Mouse (Mus musculus): Measurements from ENCODE around the gene Dnah8. TPM values are rescaled to one million over a fixed set of nuclear protein-coding genes. Genes with fewer than 3 reads are reported as not detected.
A peak's percentile ranks its signal among the peaks of the same experiment; 100 is the strongest.
"Not testable (repeated sequence)": the region's sequence is repeated elsewhere in the genome, so short reads cannot be mapped to it uniquely, and the experiment has no call there.

The Dnah8 gene
- total RNA-seq, 2 experiments from 2014 or later, result 1.2 TPM

- DNase-seq (ENCODE audit: low spot score in 2 of 2), result no peak
Measured at GRCm38 (mm10) chr17:30607909-30608495, 16.2 kb upstream of the Dnah8 start.

GRCm38 (mm10) chr17:30609305-30609979 lies 14.7 kb upstream of the Dnah8 start:
- no peak for DNase-seq (ENCODE audit: low spot score in 2 of 2)

- no peak for DNase-seq (ENCODE audit: low spot score in 2 of 2)
Measured at GRCm38 (mm10) chr17:30609980-30610307, 14.2 kb upstream of the Dnah8 start.

- DNase-seq (ENCODE audit: low spot score in 2 of 2), result no peak
Measured at GRCm38 (mm10) chr17:30610739-30611138, 13.4 kb upstream of the Dnah8 start.

- DNase-seq (ENCODE audit: low spot score in 2 of 2), result no peak
Measured at GRCm38 (mm10) chr17:30611221-30612074, 12.7 kb upstream of the Dnah8 start.

- peak; percentile 100 for DNase-seq (ENCODE audit: low spot score in 2 of 2)
Measured at GRCm38 (mm10) chr17:30612075-30612859, 11.9 kb upstream of the Dnah8 start.

GRCm38 (mm10) chr17:30613350-30613749 lies 10.8 kb upstream of the Dnah8 start:
- DNase-seq (ENCODE audit: low spot score in 2 of 2), result no peak

- DNase-seq (ENCODE audit: low spot score in 2 of 2), result no peak
Measured at GRCm38 (mm10) chr17:30616203-30616602, 8.0 kb upstream of the Dnah8 start.

GRCm38 (mm10) chr17:30618136-30618891 lies 5.8 kb upstream of the Dnah8 start:
- DNase-seq (ENCODE audit: low spot score in 2 of 2), result no peak

- DNase-seq (ENCODE audit: low spot score in 2 of 2), result no peak
Measured at GRCm38 (mm10) chr17:30619153-30619552, 5.0 kb upstream of the Dnah8 start.

- no peak for DNase-seq (ENCODE audit: low spot score in 2 of 2)
Measured at GRCm38 (mm10) chr17:30620548-30620947, 3.6 kb upstream of the Dnah8 start.

GRCm38 (mm10) chr17:30621450-30621849 lies 2.7 kb upstream of the Dnah8 start:
- no peak for DNase-seq (ENCODE audit: low spot score in 2 of 2)

GRCm38 (mm10) chr17:30623200-30623599 lies 954 bp upstream of the Dnah8 start:
- DNase-seq (ENCODE audit: low spot score in 2 of 2), result no peak

- DNase-seq (ENCODE audit: low spot score in 2 of 2), result not testable (repeated sequence)
Measured at GRCm38 (mm10) chr17:30626719-30627118, 2.6 kb downstream of the Dnah8 start, which contains the start of gene Glo1. Gene Glo1, minus strand, starts transcription at chr17:30626871.

GRCm38 (mm10) chr17:30635367-30635766 lies 11.2 kb downstream of the Dnah8 start:
- no peak for DNase-seq (ENCODE audit: low spot score in 2 of 2)

GRCm38 (mm10) chr17:30637714-30638113 lies 13.6 kb downstream of the Dnah8 start:
- no peak for DNase-seq (ENCODE audit: low spot score in 2 of 2)

GRCm38 (mm10) chr17:30638996-30639395 lies 14.8 kb downstream of the Dnah8 start:
- DNase-seq (ENCODE audit: low spot score in 2 of 2), result no peak

GRCm38 (mm10) chr17:30640896-30641295 lies 16.7 kb downstream of the Dnah8 start:
- DNase-seq (ENCODE audit: low spot score in 2 of 2), result no peak

- no peak for DNase-seq (ENCODE audit: low spot score in 2 of 2)
Measured at GRCm38 (mm10) chr17:30648770-30649169, 24.6 kb downstream of the Dnah8 start.

GRCm38 (mm10) chr17:30653010-30653409 lies 28.9 kb downstream of the Dnah8 start:
- no peak for DNase-seq (ENCODE audit: low spot score in 2 of 2)

All from gastrocnemius, postnatal 4 days (tissue).